Mouse (Mus musculus) cerebellum, adult 18-20 months (tissue): ENCODE measurements at regions not wholly inside any gene's neighbourhood (a gene's known extent, or its start where the extent isn't known, plus 50 kb on each side); places are given as distances from the start of the nearest gene placed in this dataset.

Experiments
- DNase-seq, 2 experiments: peaks; one replicate each; pipeline ENCODE4 v3.0.0; 2021

- DNase-seq = no peak
Observed at GRCm38 (mm10) chr12:104562961-104563360, 89.8 kb upstream of the Gsc start.

- no peak for DNase-seq
Observed at GRCm38 (mm10) chr12:104560934-104561565, 87.9 kb upstream of the Gsc start.

- peak; percentile 87 to 91 for DNase-seq
Observed at GRCm38 (mm10) chr12:104557761-104558160, 84.6 kb upstream of the Gsc start.

GRCm38 (mm10) chr12:104557307-104557706 is 84.2 kb upstream of the Gsc start:
- peak; percentile 17 to 26 for DNase-seq

GRCm38 (mm10) chr12:104548586-104548985 is 75.5 kb upstream of the Gsc start:
- DNase-seq = no peak

GRCm38 (mm10) chr12:104547561-104547960 is 74.4 kb upstream of the Gsc start:
- no peak for DNase-seq

- DNase-seq = no peak
Observed at GRCm38 (mm10) chr12:104545993-104546769, 73.1 kb upstream of the Gsc start.

GRCm38 (mm10) chr12:104539911-104540310 is 66.8 kb upstream of the Gsc start:
- DNase-seq = no peak

- no peak for DNase-seq
Observed at GRCm38 (mm10) chr12:104538436-104538835, 65.3 kb upstream of the Gsc start.

- no peak for DNase-seq
Observed at GRCm38 (mm10) chr12:104531512-104532447, 58.6 kb upstream of the Gsc start.

- no peak for DNase-seq
Observed at GRCm38 (mm10) chr12:104530586-104530985, 57.5 kb upstream of the Gsc start.
